ENCODE assay signal across 8 mouse cellular contexts in genomic region chr5:135460152-135460832, GRCm38 (mm10).
A peak's percentile ranks its signal among the peaks of the same experiment; 100 is the strongest.
DNase-seq lines count a peak whose midpoint lies in the region; TF ChIP-seq lines count a peak whose summit lies in the region.

No protein-coding gene starts in this region.

- intact Hi-C loops in gastrocnemius, postnatal 14 days (cut with DNase I; ENCODE audit: low total_unique reads), result no loop called here
- intact Hi-C loops in left cerebral cortex, postnatal 14 days (cut with DNase I), result no loop called here

- peak; percentile 61 to 77 for DNase-seq in adrenal gland, adult (ENCODE audit: inconsistent age in 2 of 2, low spot score in 1 of 2)
- DNase-seq in adrenal gland, adult 18-20 months (ENCODE audit: low spot score in 2 of 2), result no peak
- DNase-seq in cerebellum, postnatal 4 days (ENCODE audit: low spot score in 2 of 2), result peak; percentile 30 to 78
- peak; percentile 78 for DNase-seq in gastrocnemius, postnatal 14 days
- DNase-seq in kidney, adult 11 months, result peak; percentile 80
- peak; percentile 49 to 52 for DNase-seq in left cerebral cortex, postnatal 14 days (ENCODE audit: low spot score in 2 of 2)
- DNase-seq in thymus, postnatal 36 days, result no peak

- no peaks in the 10 kb centered on the region for H3K79me2 ChIP-seq in myocyte (ENCODE audit: control insufficient read depth, insufficient read depth)

- H3K4me2 ChIP-seq in myocyte (ENCODE audit: low read depth), result no peak overlapping the region

- peaks cover 6% of the 10 kb centered on the region for H3K36me3 ChIP-seq in myocyte (ENCODE audit: control insufficient read depth, insufficient read depth)

- no peak overlapping the region for H3ac ChIP-seq in myocyte (ENCODE audit: control insufficient read depth, insufficient read length)

- H3K4me3 ChIP-seq in myocyte, result no peak overlapping the region

- TF ChIP-seq POLR2A in myocyte (IDR thresholded peaks at IDR 0.05; ENCODE audit: insufficient read length, low read depth), result no peak

- H3K27me3 ChIP-seq in myocyte (ENCODE audit: control insufficient read depth, insufficient read depth, insufficient read length), result no peaks in the 10 kb centered on the region

TF ChIP-seq in myocyte, 11 proteins besides CTCF, POLR2A, EP300 and RAD21:
- no peak for TF ChIP-seq POLR2AphosphoS2 (IDR thresholded peaks at IDR 0.05; ENCODE audit: insufficient read length, low read depth)
- peak; percentile 28 for TF ChIP-seq TCF3 (IDR thresholded peaks at IDR 0.05; ENCODE audit: insufficient read length, low read depth)
- TF ChIP-seq MYOD1 (IDR thresholded peaks at IDR 0.05; ENCODE audit: control insufficient read depth in 1 of 3, insufficient read length in 2 of 3, low read depth in 2 of 3), result peak in 2 of 3 experiments; percentile 80 to 92
- TF ChIP-seq CEBPB (IDR thresholded peaks at IDR 0.05; ENCODE audit: insufficient read depth, poor library complexity, severe bottlenecking), result no peak
- TF ChIP-seq MYOG (IDR thresholded peaks at IDR 0.05; ENCODE audit: control insufficient read depth in 1 of 3, insufficient read depth in 1 of 3, insufficient read length in 2 of 3, low read depth in 2 of 3), result peak in 2 of 3 experiments; percentile 90 to 94
- no peak for TF ChIP-seq TCF12 (IDR thresholded peaks at IDR 0.05; ENCODE audit: insufficient read depth, poor library complexity, severe bottlenecking)

Comparison
In these comparisons a context has a peak if more than half of its experiments do, and no peak if none do; other contexts are left out.
1. DNase-seq: peak in adrenal gland, adult (2 of 2), cerebellum, postnatal 4 days (2 of 2), gastrocnemius, postnatal 14 days (single experiment), kidney, adult 11 months (single experiment) and left cerebral cortex, postnatal 14 days (2 of 2); none in adrenal gland, adult 18-20 months (0 of 2) and thymus, postnatal 36 days (0 of 2).